Mouse (Mus musculus): ENCODE results near the gene Slc9a9. TPM values are rescaled to one million over a fixed set of nuclear protein-coding genes. Genes with fewer than 3 reads are reported as not detected.

The Slc9a9 gene
- total and polyA plus RNA-seq, 2 experiments from 2014 or later: 6.0 to 6.7 TPM

- ATAC-seq (ENCODE audit: low FRiP score) (no peak), DNase-seq (ENCODE audit: low spot score) (no peak)
- Histone ChIP-seq H3K27me3 (ENCODE audit: insufficient read depth, low read length) (no peaks in the 10 kb centered on the region), H3K36me3 (ENCODE audit: insufficient read depth, low read length) (no peaks in the 10 kb centered on the region), H3K4me3 (ENCODE audit: low read depth, low read length) (no peak overlapping the region), H3K27ac (ENCODE audit: low read depth, low read length) (no peak overlapping the region), H3K4me2 (ENCODE audit: low read depth, low read length, poor library complexity, severe bottlenecking) (no peak overlapping the region), H3K9me3 (ENCODE audit: low read length) (no peaks in the 10 kb centered on the region), H3K9ac (replicated peaks; ENCODE audit: low read length, poor library complexity, severe bottlenecking) (no peak overlapping the region), H3K4me1 (ENCODE audit: insufficient read depth, low read length) (peaks cover 8% of the 10 kb centered on the region; the same call in 1 of the 2 replicates)
- TF ChIP-seq CTCF (IDR thresholded peaks at IDR 0.05): no peak
- 92% methylated on average over 4 of the region's 4 CpGs for WGBS
Observed at GRCm38 (mm10) chr9:94840972-94841371, 171.3 kb downstream of the Slc9a9 start.

GRCm38 (mm10) chr9:94844176-94844575, 174.5 kb downstream of the Slc9a9 start:
- H3K4me3 ChIP-seq (ENCODE audit: low read depth, low read length): no peak overlapping the region
- no peak for TF ChIP-seq CTCF (IDR thresholded peaks at IDR 0.05)
- no peak overlapping the region for H3K9ac ChIP-seq (replicated peaks; ENCODE audit: low read length, poor library complexity, severe bottlenecking)
- H3K36me3 ChIP-seq (ENCODE audit: insufficient read depth, low read length): no peaks in the 10 kb centered on the region
- DNase-seq (ENCODE audit: low spot score) (no peak), ATAC-seq (ENCODE audit: low FRiP score) (no peak)
- WGBS: 91% methylated on average over 3 of the region's 3 CpGs
- H3K27ac ChIP-seq (ENCODE audit: low read depth, low read length): no peak overlapping the region
- H3K9me3 ChIP-seq (ENCODE audit: low read length): no peaks in the 10 kb centered on the region
- peaks cover 7% of the 10 kb centered on the region; the same call in 1 of the 2 replicates for H3K4me1 ChIP-seq (ENCODE audit: insufficient read depth, low read length)
- H3K27me3 ChIP-seq (ENCODE audit: insufficient read depth, low read length): no peaks in the 10 kb centered on the region
- H3K4me2 ChIP-seq (ENCODE audit: low read depth, low read length, poor library complexity, severe bottlenecking): no peak overlapping the region

- no peak overlapping the region for H3K27ac ChIP-seq (ENCODE audit: low read depth, low read length)
- H3K27me3 ChIP-seq (ENCODE audit: insufficient read depth, low read length): no peaks in the 10 kb centered on the region
- no peak overlapping the region for H3K9ac ChIP-seq (replicated peaks; ENCODE audit: low read length, poor library complexity, severe bottlenecking)
- DNase-seq (ENCODE audit: low spot score) (no peak), ATAC-seq (ENCODE audit: low FRiP score) (no peak)
- TF ChIP-seq CTCF (IDR thresholded peaks at IDR 0.05): no peak
- H3K4me2 ChIP-seq (ENCODE audit: low read depth, low read length, poor library complexity, severe bottlenecking): no peak overlapping the region
- no peaks in the 10 kb centered on the region for H3K36me3 ChIP-seq (ENCODE audit: insufficient read depth, low read length)
- no peaks in the 10 kb centered on the region for H3K4me1 ChIP-seq (ENCODE audit: insufficient read depth, low read length)
- no peaks in the 10 kb centered on the region for H3K9me3 ChIP-seq (ENCODE audit: low read length)
- H3K4me3 ChIP-seq (ENCODE audit: low read depth, low read length): no peak overlapping the region
- 95% methylated on average over 6 of the region's 6 CpGs for WGBS
Observed at GRCm38 (mm10) chr9:94847624-94848023, 177.9 kb downstream of the Slc9a9 start.

- ATAC-seq (ENCODE audit: low FRiP score) (no peak), DNase-seq (ENCODE audit: low spot score) (no peak)
- no peak overlapping the region for H3K4me2 ChIP-seq (ENCODE audit: low read depth, low read length, poor library complexity, severe bottlenecking)
- no peak for TF ChIP-seq CTCF (IDR thresholded peaks at IDR 0.05)
- H3K27me3 ChIP-seq (ENCODE audit: insufficient read depth, low read length): no peaks in the 10 kb centered on the region
- no peak overlapping the region for H3K9ac ChIP-seq (replicated peaks; ENCODE audit: low read length, poor library complexity, severe bottlenecking)
- H3K4me3 ChIP-seq (ENCODE audit: low read depth, low read length): no peak overlapping the region
- WGBS: 76% methylated on average over 3 of the region's 3 CpGs
- no peak overlapping the region for H3K27ac ChIP-seq (ENCODE audit: low read depth, low read length)
- no peaks in the 10 kb centered on the region for H3K4me1 ChIP-seq (ENCODE audit: insufficient read depth, low read length)
- no peaks in the 10 kb centered on the region for H3K36me3 ChIP-seq (ENCODE audit: insufficient read depth, low read length)
- H3K9me3 ChIP-seq (ENCODE audit: low read length): no peaks in the 10 kb centered on the region
Observed at GRCm38 (mm10) chr9:94851550-94851949, 181.8 kb downstream of the Slc9a9 start.

GRCm38 (mm10) chr9:94856093-94856492, 186.4 kb downstream of the Slc9a9 start:
- Histone ChIP-seq H3K36me3 (ENCODE audit: insufficient read depth, low read length) (no peaks in the 10 kb centered on the region), H3K4me2 (ENCODE audit: low read depth, low read length, poor library complexity, severe bottlenecking) (no peak overlapping the region), H3K27ac (ENCODE audit: low read depth, low read length) (peak overlapping the region; percentile 18; the same call in 1 of the 2 replicates), H3K9ac (replicated peaks; ENCODE audit: low read length, poor library complexity, severe bottlenecking) (no peak overlapping the region), H3K4me3 (ENCODE audit: low read depth, low read length) (no peak overlapping the region), H3K27me3 (ENCODE audit: insufficient read depth, low read length) (no peaks in the 10 kb centered on the region), H3K4me1 (ENCODE audit: insufficient read depth, low read length) (no peaks in the 10 kb centered on the region), H3K9me3 (ENCODE audit: low read length) (no peaks in the 10 kb centered on the region)
- 49% methylated on average over 3 of the region's 3 CpGs for WGBS
- TF ChIP-seq CTCF (IDR thresholded peaks at IDR 0.05): no peak
- DNase-seq (ENCODE audit: low spot score) (no peak), ATAC-seq (ENCODE audit: low FRiP score) (no peak)

- DNase-seq (ENCODE audit: low spot score) (no peak), ATAC-seq (ENCODE audit: low FRiP score) (no peak)
- Histone ChIP-seq H3K27me3 (ENCODE audit: insufficient read depth, low read length) (no peaks in the 10 kb centered on the region), H3K4me1 (ENCODE audit: insufficient read depth, low read length) (no peaks in the 10 kb centered on the region), H3K9ac (replicated peaks; ENCODE audit: low read length, poor library complexity, severe bottlenecking) (no peak overlapping the region), H3K4me3 (ENCODE audit: low read depth, low read length) (no peak overlapping the region), H3K4me2 (ENCODE audit: low read depth, low read length, poor library complexity, severe bottlenecking) (no peak overlapping the region), H3K9me3 (ENCODE audit: low read length) (no peaks in the 10 kb centered on the region), H3K36me3 (ENCODE audit: insufficient read depth, low read length) (no peaks in the 10 kb centered on the region), H3K27ac (ENCODE audit: low read depth, low read length) (no peak overlapping the region)
- 81% methylated on average over 1 of the region's 1 CpGs for WGBS
- no peak for TF ChIP-seq CTCF (IDR thresholded peaks at IDR 0.05)
Observed at GRCm38 (mm10) chr9:94868557-94868956, 198.8 kb downstream of the Slc9a9 start.
